Mouse (Mus musculus) left cerebral cortex, adult 2 months (tissue): ENCODE results near the gene Spock1. TPM values are rescaled to one million over a fixed set of nuclear protein-coding genes. Genes with fewer than 3 reads are reported as not detected.

Experiments used
- DNase-seq, 2 experiments: peaks; one replicate each; pipeline ENCODE4 v3.0.0; 2021 to 2022; ENCODE audit warnings: low spot score in 2 of 2, mixed read lengths in 1 of 2; ENCODE audit errors: extremely low spot score in 1 of 2
- H3K27ac ChIP-seq: fragments of 200-600 bp; 2 replicates; pipeline ENCODE4 v1.8.1; 2022
- H3K4me3 ChIP-seq: fragments of 200-600 bp; 2 replicates; pipeline ENCODE4 v1.8.1; 2022
- CTCF ChIP-seq: fragments of 200-600 bp; IDR thresholded peaks from 2 replicates; pipeline ENCODE4 v1.8.1; 2022; ENCODE audit warnings: antibody characterized with exemption, mild to moderate bottlenecking, moderate library complexity
- intact Hi-C: fragments of 180-260 bp; cut with DNase I; formaldehyde crosslinking; loops from one replicate; pipeline ENCODE4 v1.15.1; 2025
- total RNA-seq, 2 experiments: library from RNA; stranded (reverse); gene quantifications; 2 replicates each; pipeline ENCODE4 v1.2.3; 2021

Spock1 gene
- total RNA-seq, 2 experiments from 2014 or later, result 276 to 279 TPM

DNA sequence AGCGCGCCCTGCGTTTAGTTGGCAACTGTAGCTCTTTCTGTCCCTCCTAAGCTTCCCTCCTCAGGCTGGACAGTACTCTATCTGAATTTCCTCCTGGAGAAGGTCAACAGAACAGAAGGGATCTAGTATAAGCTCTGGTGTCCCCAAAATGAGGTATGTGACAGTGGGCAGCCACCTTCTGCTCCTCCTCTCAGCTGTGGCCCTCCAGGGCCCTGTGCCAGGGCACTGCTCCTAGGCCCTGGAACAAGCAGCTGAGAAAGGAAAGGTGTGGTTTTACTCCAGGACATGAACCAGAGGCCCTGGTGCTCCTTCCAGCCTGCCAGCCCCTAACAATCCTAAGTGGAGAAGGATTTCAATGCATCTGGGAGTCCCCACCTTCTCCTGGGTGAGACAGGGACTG is 51.1 kb downstream of the Spock1 start:
- intact Hi-C loops, result no loop called here
- no peak overlapping the region for H3K27ac ChIP-seq
- no peak for DNase-seq
- no peak for TF ChIP-seq CTCF
- H3K4me3 ChIP-seq, result no peak overlapping the region

GRCm38 (mm10) chr13:57856311-57856853 is 51.8 kb downstream of the Spock1 start:
- intact Hi-C loops, result no loop called here
- no peak for DNase-seq
- no peak for TF ChIP-seq CTCF
- no peak overlapping the region for H3K4me3 ChIP-seq
- no peak overlapping the region for H3K27ac ChIP-seq

DNA sequence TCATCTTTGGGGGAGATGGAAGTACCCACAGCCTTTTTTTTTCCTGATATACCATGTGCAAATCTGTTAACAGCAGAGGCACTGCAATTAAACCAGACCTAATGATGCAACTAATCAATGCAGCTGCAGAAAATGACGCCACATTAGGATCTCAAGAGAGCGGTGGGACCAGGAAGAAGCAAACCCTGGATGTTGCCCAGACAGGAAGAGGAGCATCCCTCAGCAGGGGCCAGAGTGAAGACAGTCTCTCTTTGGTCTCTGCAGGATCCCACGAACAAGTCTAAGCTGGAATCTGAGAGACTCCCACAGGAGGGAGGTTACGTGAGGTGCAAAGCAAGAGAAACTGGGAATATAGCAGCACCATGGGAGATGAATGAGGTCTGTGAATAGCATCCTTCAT is 52.4 kb downstream of the Spock1 start:
- Histone ChIP-seq H3K4me3 (no peak overlapping the region), H3K27ac (no peak overlapping the region)
- TF ChIP-seq CTCF, result no peak
- no peak for DNase-seq
- intact Hi-C loops, result no loop called here

GRCm38 (mm10) chr13:57854416-57854815 is 53.7 kb downstream of the Spock1 start:
- intact Hi-C loops, result no loop called here
- no peak overlapping the region for H3K4me3 ChIP-seq
- DNase-seq, result no peak

DNA sequence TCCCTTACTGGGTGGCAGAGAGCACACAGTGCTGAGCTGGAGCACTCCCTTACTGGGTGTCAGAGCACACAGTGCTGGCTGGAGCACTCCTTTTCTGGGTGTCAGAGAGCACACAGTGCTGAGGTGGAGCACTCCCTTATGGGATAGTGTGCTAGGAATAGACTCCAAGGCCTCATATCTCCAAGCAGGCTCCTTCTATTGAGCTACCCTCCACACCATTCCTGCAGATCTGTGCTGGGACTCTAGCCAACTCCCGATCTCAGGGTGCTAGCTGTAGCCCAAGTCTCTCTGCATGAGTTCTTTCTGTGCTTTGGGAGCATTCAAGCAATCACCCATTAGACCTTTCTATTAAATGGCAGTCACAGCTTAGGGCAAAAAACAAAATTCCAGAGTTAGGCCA is 54.5 kb downstream of the Spock1 start:
- Histone ChIP-seq H3K4me3 (no peak overlapping the region), H3K27ac (no peak overlapping the region)
- intact Hi-C loops, result no loop called here
- no peak for TF ChIP-seq CTCF
- no peak for DNase-seq

More at GRCm38 (mm10) chr13:57854416-57854815, 53.7 kb downstream of the Spock1 start:
- no peak overlapping the region for H3K27ac ChIP-seq
- TF ChIP-seq CTCF, result no peak

GRCm38 (mm10) chr13:57853156-57853555 is 55.0 kb downstream of the Spock1 start:
- no peak for TF ChIP-seq CTCF
- no peak for DNase-seq
- Histone ChIP-seq H3K4me3 (no peak overlapping the region), H3K27ac (no peak overlapping the region)
- intact Hi-C loops, result no loop called here

GRCm38 (mm10) chr13:57848931-57849330 is 59.2 kb downstream of the Spock1 start:
- intact Hi-C loops, result no loop called here
- Histone ChIP-seq H3K4me3 (no peak overlapping the region), H3K27ac (no peak overlapping the region)
- no peak for DNase-seq
- no peak for TF ChIP-seq CTCF

GRCm38 (mm10) chr13:57847101-57847500 is 61.0 kb downstream of the Spock1 start:
- TF ChIP-seq CTCF, result no peak
- Histone ChIP-seq H3K27ac (peak overlapping the region; percentile 41; the same call in 1 of the 2 replicates), H3K4me3 (no peak overlapping the region)
- DNase-seq, result no peak
- intact Hi-C loops, result loop anchor here (2.0 kb wide), 1 partner anchor 62 kb away; the partner anchor contains the start of gene Spock1

DNA sequence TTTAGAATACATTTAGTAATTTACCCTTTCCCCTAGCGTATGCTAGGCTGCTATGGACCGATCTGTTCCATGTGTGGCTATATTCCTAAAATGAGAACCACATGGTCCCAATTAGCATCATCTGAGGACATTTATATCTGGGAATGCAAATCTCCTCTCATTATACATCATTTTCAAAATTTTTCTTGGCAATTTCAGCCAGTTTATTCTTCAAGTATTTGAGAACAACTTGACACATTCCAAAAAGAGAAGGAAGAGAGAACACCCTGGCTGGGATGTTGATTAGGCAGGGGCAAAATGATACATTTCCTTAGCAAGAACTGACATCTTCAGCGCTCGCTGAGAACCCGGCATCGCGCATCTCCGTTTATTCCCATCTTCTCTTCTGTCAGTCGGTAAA is 61.7 kb downstream of the Spock1 start:
- DNase-seq, result no peak
- Histone ChIP-seq H3K4me3 (no peak overlapping the region), H3K27ac (peak overlapping the region; percentile 41; the same call in 1 of the 2 replicates)
- intact Hi-C loops, result loop anchor here (2.0 kb wide), 1 partner anchor 62 kb away; the partner anchor contains the start of gene Spock1
- TF ChIP-seq CTCF, result no peak

- intact Hi-C loops, result no loop called here
- Histone ChIP-seq H3K27ac (no peak overlapping the region), H3K4me3 (no peak overlapping the region)
- no peak for TF ChIP-seq CTCF
- no peak for DNase-seq
These were observed 66.8 kb downstream of the Spock1 start for GRCm38 (mm10) chr13:57841141-57841848.

GRCm38 (mm10) chr13:57837691-57838437 is 70.3 kb downstream of the Spock1 start:
- Histone ChIP-seq H3K27ac (peak overlapping the region; percentile 64), H3K4me3 (no peak overlapping the region)
- intact Hi-C loops, result loop anchor here (5.0 kb wide), 2 partner anchors 39 to 56 kb away; no protein-coding TSS in a partner anchor
- DNase-seq, result peak; percentile 39 to 46
- TF ChIP-seq CTCF, result no peak; the same call in 1 of the 2 replicates

- TF ChIP-seq CTCF, result no peak
- no peak for DNase-seq
- intact Hi-C loops, result no loop called here
- Histone ChIP-seq H3K27ac (no peak overlapping the region), H3K4me3 (no peak overlapping the region)
These were observed 76.6 kb downstream of the Spock1 start for GRCm38 (mm10) chr13:57831374-57832163.
